Mouse (Mus musculus) brain, embryonic 14.5 days (tissue): ENCODE measurements at regions not wholly inside any gene's neighbourhood (a gene's known extent, or its start where the extent isn't known, plus 50 kb on each side); places are given as distances from the start of the nearest gene placed in this dataset.

Source experiments
- CTCF ChIP-seq: fragments of 200-500 bp; IDR thresholded peaks from 2 replicates; pipeline ENCODE4 v1.5.1; 2012; ENCODE audit warnings: inconsistent platforms, mild to moderate bottlenecking, moderate library complexity, borderline replicate concordance; ENCODE audit not compliant: insufficient read depth, insufficient read length; ENCODE audit errors: extremely low read depth
- POLR2A ChIP-seq: fragments of 200-500 bp; IDR thresholded peaks from 2 replicates; pipeline ENCODE4 v1.6.1; 2012; ENCODE audit warnings: mild to moderate bottlenecking, inconsistent platforms, borderline replicate concordance; ENCODE audit not compliant: poor library complexity, insufficient read depth, insufficient read length, severe bottlenecking; ENCODE audit errors: extremely low read depth

- TF ChIP-seq POLR2A (no peak), CTCF (no peak)
These were observed 362.4 kb downstream of the 1700129C05Rik start for GRCm38 (mm10) chr14:58780306-58780705.
